10 mouse cellular contexts compared by ENCODE assay signal in the genomic region with DNA sequence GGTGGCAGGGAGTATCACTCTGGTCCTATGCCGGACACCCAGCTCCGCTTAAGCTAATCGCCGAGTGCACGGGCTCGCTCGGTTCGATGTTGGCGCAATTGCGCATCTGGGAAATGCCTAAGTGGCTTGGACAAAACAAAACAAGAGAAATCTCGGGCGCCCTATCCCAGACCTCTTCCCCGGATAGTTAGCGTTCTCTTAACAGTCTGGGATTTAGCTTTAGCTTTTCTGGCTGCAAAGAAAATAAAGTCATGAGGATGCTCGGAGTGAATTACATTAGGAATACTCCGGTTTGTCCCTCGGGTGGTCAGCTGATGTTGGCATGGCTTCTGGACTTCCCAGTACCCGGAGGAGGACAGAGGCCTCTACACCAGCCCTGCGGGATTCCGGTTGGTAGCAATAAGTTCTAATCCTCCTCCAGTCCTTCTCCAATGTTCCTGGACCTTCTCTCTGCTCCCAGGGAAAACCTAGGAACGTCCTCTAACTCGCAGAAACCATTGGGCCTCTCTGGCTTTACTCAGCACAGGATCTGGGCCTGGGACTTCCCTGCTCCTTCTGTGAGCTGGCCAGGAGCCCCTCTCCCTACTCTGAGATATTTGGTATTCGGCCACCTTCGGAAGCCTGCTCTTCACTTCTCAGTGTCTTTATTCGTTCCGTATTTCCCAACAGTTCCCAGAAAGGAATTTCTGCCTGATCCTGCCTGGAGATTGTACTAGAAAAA. TPM values are rescaled to one million over a fixed set of nuclear protein-coding genes. Genes with fewer than 3 reads are reported as not detected.
DNase-seq lines count a peak whose midpoint lies in the region; ATAC-seq and TF ChIP-seq lines count a peak whose summit lies in the region.
"Had no signal": no experiment of that assay in that cellular context is flagged by ENCODE, and none has a peak within 500 bp of the region (broad histone marks: within the 10 kb centered on the region; RNA-seq: fewer than 3 reads in every experiment).

No protein-coding gene starts in this region.

- H3K36me3 ChIP-seq in heart, adult 2 months (ENCODE audit: control insufficient read depth, insufficient read depth, low read length): no peaks in the 10 kb centered on the region
- H3K36me3 ChIP-seq in ES-Bruce4 (ENCODE audit: control insufficient read depth, insufficient read depth, low read length, poor library complexity, severe bottlenecking): no peaks in the 10 kb centered on the region
- no peaks in the 10 kb centered on the region for H3K36me3 ChIP-seq in limb, embryonic 15.5 days

- H3K4me3 ChIP-seq in heart, adult 2 months: peak overlapping the region; percentile 56
- peak overlapping the region; percentile 43 for H3K4me3 ChIP-seq in ES-Bruce4 (ENCODE audit: low read depth, low read length)
- peak overlapping the region; percentile 32 for H3K4me3 ChIP-seq in limb, embryonic 15.5 days
- no peak overlapping the region for H3K4me3 ChIP-seq in layer of hippocampus, adult 2 months

- peak overlapping the region; percentile 47 for H3K4me2 ChIP-seq in limb, embryonic 15.5 days

- no peak for TF ChIP-seq EP300 in heart, adult 2 months (IDR thresholded peaks at IDR 0.05; ENCODE audit: insufficient read depth, low read depth, low read length)
- no peak for TF ChIP-seq EP300 in ES-Bruce4 (IDR thresholded peaks at IDR 0.05; ENCODE audit: insufficient read depth, low read depth, low read length)

- 11% methylated on average over 26 of the region's 26 CpGs for WGBS in heart, adult 2 months
- 4% methylated on average over 26 of the region's 26 CpGs for WGBS in limb, embryonic 15.5 days

- ATAC-seq in limb, embryonic 15.5 days (ENCODE audit: insufficient number of reproducible peaks, low FRiP score, low TSS enrichment, low read depth): no peak
- ATAC-seq in inflammation-experienced regulatory T-cells, adult 6 months: no peak

- 0 out of 2 replicates have a peak, but pooled peaks cover 3% of the 10 kb centered on the region for H3K79me2 ChIP-seq in heart, adult 2 months (replicated peaks; ENCODE audit: control insufficient read depth, insufficient read depth, low read length)

- peaks cover 16% of the 10 kb centered on the region for H3K27me3 ChIP-seq in heart, adult 2 months (ENCODE audit: control insufficient read depth, insufficient read depth, low read length)
- peaks cover 40% of the 10 kb centered on the region for H3K27me3 ChIP-seq in ES-Bruce4 (ENCODE audit: control insufficient read depth, insufficient read depth, low read length, poor library complexity, severe bottlenecking)
- H3K27me3 ChIP-seq in limb, embryonic 15.5 days: peaks cover 100% of the 10 kb centered on the region

- H3K27ac ChIP-seq in heart, adult 2 months: peak overlapping the region; percentile 81
- H3K27ac ChIP-seq in ES-Bruce4 (ENCODE audit: insufficient read depth, low read length): no peak overlapping the region
- no peak overlapping the region for H3K27ac ChIP-seq in limb, embryonic 15.5 days
- H3K27ac ChIP-seq in layer of hippocampus, adult 2 months: no peak overlapping the region
- H3K27ac ChIP-seq: liver, embryonic 14.5 days had no signal

- peak overlapping the region; percentile 97 for H3K9ac ChIP-seq in heart, adult 2 months (ENCODE audit: low read depth, low read length)
- peak overlapping the region; percentile 8 for H3K9ac ChIP-seq in ES-Bruce4 (ENCODE audit: low read depth, poor library complexity, severe bottlenecking)
- H3K9ac ChIP-seq in limb, embryonic 15.5 days: no peak overlapping the region; the same call in 1 of the 2 replicates
- H3K9ac ChIP-seq: liver, embryonic 14.5 days had no signal

- TF ChIP-seq CTCF in heart, adult 2 months (IDR thresholded peaks at IDR 0.05): no peak
- TF ChIP-seq CTCF in ES-Bruce4 (IDR thresholded peaks at IDR 0.05; ENCODE audit: low read depth, low read length): no peak
- TF ChIP-seq CTCF in layer of hippocampus, adult 2 months (conservative IDR thresholded peaks at IDR 0.05): no peak

- no peak for TF ChIP-seq POLR2A in heart, adult 2 months (IDR thresholded peaks at IDR 0.05; ENCODE audit: insufficient read depth, low read depth, low read length)
- no peak for TF ChIP-seq POLR2A in ES-Bruce4 (IDR thresholded peaks at IDR 0.05; ENCODE audit: insufficient read depth, low read length)

- no peaks in the 10 kb centered on the region for H3K9me3 ChIP-seq in ES-Bruce4 (replicated peaks; ENCODE audit: control insufficient read depth, insufficient read depth, low read length, poor library complexity, severe bottlenecking)
- no peaks in the 10 kb centered on the region for H3K9me3 ChIP-seq in limb, embryonic 15.5 days

- intact Hi-C loops in heart, adult 2 months (cut with DNase I): loop anchor here (1.0 to 5.0 kb wide), 2 partner anchors 9 to 43 kb away; no protein-coding TSS in a partner anchor
- intact Hi-C loops in heart, postnatal 10 days (cut with DNase I): loop anchor here (5.0 kb wide), 1 partner anchor 47 kb away; no protein-coding TSS in a partner anchor

- DNase-seq in heart, adult 2 months: peak; percentile 19 to 36
- DNase-seq in heart, adult 9 months (ENCODE audit: low spot score in 2 of 2): no peak
- peak; percentile 30 to 34 for DNase-seq in heart, postnatal 10 days
- DNase-seq in adrenal gland, adult 8-10 months: no peak
- DNase-seq in layer of hippocampus, adult 2 months (ENCODE audit: low spot score in 2 of 2): no peak
- DNase-seq: cerebellum, postnatal 36 days had no signal

- no peaks in the 10 kb centered on the region for H3K4me1 ChIP-seq in heart, adult 2 months (ENCODE audit: control insufficient read depth, insufficient read depth, low read length)
- peaks cover 2% of the 10 kb centered on the region for H3K4me1 ChIP-seq in ES-Bruce4 (ENCODE audit: control insufficient read depth, insufficient read depth, low read length)
- H3K4me1 ChIP-seq in limb, embryonic 15.5 days: peaks cover 23% of the 10 kb centered on the region

RNA-seq across cellular contexts. Expression of gene Nkx2-5, which starts 4.9 kb away (rescaled TPM):
- total RNA-seq in heart, adult 2 months (2021): 10 to 100 TPM; 87.1 to 96.3 TPM
- 72.6 and 104 TPM in 2 replicates for polyA plus RNA-seq in heart, adult 2 months (2012; rRNA removed)
- not detected in 2 replicates for polyA plus RNA-seq in ES-Bruce4 (2011; ENCODE audit: insufficient read depth, insufficient read length, low read depth, missing spikeins)
- total RNA-seq in heart, postnatal 10 days (2021): 10 to 100 TPM; 77.5 to 93.1 TPM
- not detected in 2 replicates for polyA plus RNA-seq in limb, embryonic 15.5 days (2015; fragmentation: Nextera tagmentation; extraction: Ambion mirVana)
- not detected for total RNA-seq in adrenal gland, adult 8-10 months (2022)
- total RNA-seq in layer of hippocampus, adult 2 months (2021): not detected
- not detected for polyA plus RNA-seq in inflammation-experienced regulatory T-cells, adult 6 months (2017; shearing (Covaris generic))
- polyA plus RNA-seq: liver, embryonic 14.5 days had no signal

RNA-seq across cellular contexts. Expression of gene Bnip1, which starts 59.0 kb away (rescaled TPM):
- total RNA-seq in heart, adult 2 months (2021): 10 to 100 TPM; 28.5 to 28.8 TPM
- polyA plus RNA-seq in heart, adult 2 months (2012; rRNA removed): 23.7 and 28.8 TPM in 2 replicates
- 28.9 and 29.4 TPM in 2 replicates for polyA plus RNA-seq in ES-Bruce4 (2011; ENCODE audit: insufficient read depth, insufficient read length, low read depth, missing spikeins)
- total RNA-seq in heart, postnatal 10 days (2021): 10 to 100 TPM; 35.7 to 38.2 TPM
- polyA plus RNA-seq in limb, embryonic 15.5 days (2015; fragmentation: Nextera tagmentation; extraction: Ambion mirVana): 47.3 and 50.7 TPM in 2 replicates
- 10 to 100 TPM; 24.8 to 36.2 (median 29.3) TPM for total RNA-seq in adrenal gland, adult 8-10 months (2022)
- 10 to 100 TPM; 31.5 to 35.7 TPM for total RNA-seq in layer of hippocampus, adult 2 months (2021)
- 10 to 100 TPM; 37.8 to 39.2 (median 38.1) TPM for polyA plus RNA-seq in inflammation-experienced regulatory T-cells, adult 6 months (2017; shearing (Covaris generic))

Comparison
In these comparisons a context has a peak if more than half of its experiments do, and no peak if none do; other contexts are left out.
1. DNase-seq: peak in heart, adult 2 months (2 of 2) and heart, postnatal 10 days (2 of 2); none in heart, adult 9 months (0 of 2), adrenal gland, adult 8-10 months (single experiment) and layer of hippocampus, adult 2 months (0 of 2).
2. RNA of gene Nkx2-5, which starts 4.9 kb away (total RNA-seq): 87.1 to 96.3 TPM in heart, adult 2 months and 77.5 to 93.1 TPM in heart, postnatal 10 days; not detected in adrenal gland, adult 8-10 months and not detected in layer of hippocampus, adult 2 months; every median in the first group is over 10 times any median in the second.